Mouse (Mus musculus) bone marrow, adult 2 months (tissue): Measurements from ENCODE around the gene Exosc2. TPM values are rescaled to one million over a fixed set of nuclear protein-coding genes. Genes with fewer than 3 reads are reported as not detected.

Source experiments
- H3K27ac ChIP-seq: fragments of 200-500 bp; 2 replicates; pipeline ENCODE4 v1.5.1; 2012; ENCODE audit warnings: low read depth, mild to moderate bottlenecking, control low read depth, inconsistent platforms, low read length; ENCODE audit not compliant: control insufficient read depth, poor library complexity, insufficient read depth
- H3K4me1 ChIP-seq: fragments of 200-500 bp; 2 replicates; pipeline ENCODE4 v1.6.1; 2011; ENCODE audit warnings: low read length; ENCODE audit not compliant: control insufficient read depth, insufficient read depth
- H3K4me3 ChIP-seq: fragments of 200-500 bp; replicated peaks from 2 replicates; pipeline ENCODE3; 2011; ENCODE audit warnings: mild to moderate bottlenecking, low read depth, low read length, control low read depth; ENCODE audit not compliant: control insufficient read depth
- CTCF ChIP-seq: fragments of 200-500 bp; IDR thresholded peaks from 2 replicates; pipeline ENCODE4 v1.5.1; 2011; ENCODE audit warnings: low read length, control low read depth; ENCODE audit not compliant: control insufficient read depth, insufficient read depth
- POLR2A ChIP-seq: fragments of 200-500 bp; IDR thresholded peaks from 2 replicates; pipeline ENCODE4 v1.6.1; 2011; ENCODE audit warnings: low read depth, mild to moderate bottlenecking, control low read depth, low read length, borderline replicate concordance; ENCODE audit not compliant: control insufficient read depth
- WGBS: fragments of 180-500 bp; shearing (Covaris S2); methylation state at CpG from one replicate; pipeline ENCODE4 v1.1.7; 2018; 5-methylcytosine and 5-hydroxymethylcytosine counted together
- polyA plus RNA-seq: library from polyadenylated mRNA; stranded (reverse); fragments of >200 nt; gene quantifications from 2 replicates; pipeline ENCODE4 v1.2.4, GENCODE M21; 2011; ENCODE audit warnings: low replicate concordance; ENCODE audit not compliant: missing spikeins, insufficient read depth, insufficient read length

Exosc2 gene
- polyA plus RNA-seq, 1 experiment, result 36.0 TPM

DNA sequence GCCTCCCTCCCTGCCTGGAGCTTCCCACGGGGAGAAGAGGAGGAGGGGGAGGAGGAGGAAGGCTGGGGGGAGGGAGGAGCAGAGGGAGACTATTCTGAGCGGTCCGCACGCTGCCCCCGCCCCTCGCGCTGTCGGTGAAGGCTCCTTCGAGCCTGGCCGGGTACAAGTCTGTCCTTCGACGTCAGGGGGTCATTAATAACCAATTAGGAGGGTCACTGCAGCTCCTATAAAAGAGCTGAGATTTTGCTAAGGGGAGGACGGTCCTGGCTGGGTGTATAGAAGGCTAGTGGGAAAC lies 31.1 kb upstream of the Exosc2 start:
- Histone ChIP-seq H3K4me1 (no peaks in the 10 kb centered on the region), H3K27ac (no peak overlapping the region), H3K4me3 (no peak overlapping the region)
- WGBS, result 8% methylated on average over 13 of the region's 13 CpGs
- TF ChIP-seq CTCF (no peak), POLR2A (no peak)

GRCm38 (mm10) chr2:31639901-31640608 lies 30.5 kb upstream of the Exosc2 start, which contains the start of gene Prdm12:
Gene Prdm12 (plus strand): TSS chr2:31640037.
- WGBS, result 5% methylated on average over 41 of the region's 41 CpGs
- no peaks in the 10 kb centered on the region for H3K4me1 ChIP-seq
- no peak within 1 kb of the TSS for H3K4me3 ChIP-seq
- no peak within 1 kb of the TSS for H3K27ac ChIP-seq
- TF ChIP-seq CTCF (no peak), POLR2A (no peak)

DNA sequence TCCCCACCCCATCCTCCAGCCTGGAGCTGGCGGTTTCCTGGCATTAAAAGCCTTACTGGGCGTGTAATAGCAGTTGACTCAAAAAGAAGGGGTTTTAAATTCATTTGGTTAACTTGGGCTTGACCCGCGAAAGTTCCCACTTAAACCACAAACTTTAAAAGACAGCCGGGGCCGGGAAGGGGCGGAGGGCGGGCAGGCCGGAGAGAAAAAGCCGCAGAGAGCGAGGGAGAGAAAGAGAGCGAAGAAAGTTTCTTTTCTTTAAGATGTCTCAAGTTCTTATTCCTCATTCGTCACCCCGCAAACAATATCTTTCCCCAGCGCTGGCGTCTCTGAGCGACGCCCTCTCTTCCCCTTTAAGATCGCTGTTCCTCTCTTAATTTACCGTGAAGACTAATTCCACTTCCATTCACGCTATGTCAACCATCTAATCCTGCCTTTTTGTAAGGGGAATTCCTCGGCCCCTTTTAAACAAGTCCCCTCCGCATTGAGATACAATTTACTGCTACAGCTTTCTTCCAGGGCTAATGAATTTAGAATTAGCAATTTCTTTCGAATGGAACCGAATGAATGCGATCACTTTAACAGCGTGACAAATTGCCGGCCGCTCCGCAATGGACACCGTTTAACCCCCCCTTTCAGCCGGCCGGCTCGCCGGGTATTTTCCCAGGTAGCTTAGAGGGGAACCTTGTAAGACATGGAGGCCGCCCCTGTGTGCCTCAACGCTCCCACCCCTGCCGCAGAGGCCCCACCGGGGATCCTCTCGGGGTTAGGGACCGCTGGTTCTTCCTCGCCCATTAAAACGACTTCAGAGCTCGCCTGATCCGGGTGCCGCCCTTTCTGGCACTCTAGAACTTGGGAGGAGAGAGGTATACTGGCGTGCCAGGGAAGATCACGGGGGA lies 29.7 kb upstream of the Exosc2 start:
- TF ChIP-seq POLR2A, result no peak
- no peak for TF ChIP-seq CTCF
- H3K4me1 ChIP-seq, result no peaks in the 10 kb centered on the region
- WGBS, result 1% methylated on average over 48 of the region's 48 CpGs
- H3K4me3 ChIP-seq, result no peak overlapping the region
- H3K27ac ChIP-seq, result no peak overlapping the region

- TF ChIP-seq CTCF (no peak), POLR2A (no peak)
- Histone ChIP-seq H3K4me1 (no peaks in the 10 kb centered on the region), H3K4me3 (no peak overlapping the region), H3K27ac (no peak overlapping the region)
- 2% methylated on average over 11 of the region's 11 CpGs for WGBS
These were observed 29.0 kb upstream of the Exosc2 start for GRCm38 (mm10) chr2:31641508-31641830.

- Histone ChIP-seq H3K27ac (no peak overlapping the region), H3K4me3 (no peak overlapping the region), H3K4me1 (no peaks in the 10 kb centered on the region)
- TF ChIP-seq POLR2A (no peak), CTCF (no peak)
- WGBS, result 11% methylated on average over 18 of the region's 18 CpGs
These were observed 28.6 kb upstream of the Exosc2 start for GRCm38 (mm10) chr2:31641929-31642328.

DNA sequence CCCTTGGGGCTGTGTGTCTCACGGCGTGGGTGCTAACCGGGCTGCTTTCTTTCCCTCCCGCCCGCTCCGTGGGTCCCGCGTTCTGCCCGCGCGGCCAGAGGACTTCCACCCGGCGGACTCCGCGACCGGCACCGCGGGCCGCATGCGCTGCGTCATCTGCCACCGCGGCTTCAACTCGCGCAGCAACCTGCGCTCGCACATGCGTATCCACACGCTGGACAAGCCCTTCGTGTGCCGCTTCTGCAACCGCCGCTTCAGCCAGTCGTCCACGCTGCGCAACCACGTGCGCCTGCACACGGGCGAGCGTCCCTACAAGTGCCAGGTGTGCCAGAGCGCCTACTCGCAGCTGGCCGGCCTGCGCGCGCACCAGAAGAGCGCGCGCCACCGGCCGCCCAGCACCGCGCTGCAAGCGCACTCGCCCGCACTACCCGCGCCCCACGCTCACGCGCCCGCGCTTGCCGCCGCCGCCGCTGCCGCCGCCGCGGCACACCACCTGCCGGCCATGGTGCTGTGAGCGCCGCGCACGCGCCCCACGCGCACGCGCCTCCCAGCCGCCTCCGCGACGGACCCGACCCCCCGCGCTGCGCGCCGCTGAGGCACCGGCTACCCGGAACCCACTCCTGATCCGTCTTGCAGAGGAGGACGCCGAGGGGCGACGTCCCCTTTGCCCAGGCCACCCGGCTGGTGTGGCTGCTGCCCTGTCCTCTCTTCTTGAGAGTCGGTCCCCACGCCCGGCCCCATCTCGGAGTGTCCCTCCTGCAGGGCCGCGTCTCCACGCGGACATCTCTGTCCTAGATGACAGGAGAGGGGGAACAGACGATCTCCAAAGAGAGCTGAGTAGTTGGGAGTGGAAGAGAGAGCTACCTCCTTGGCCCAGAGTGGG lies 16.3 kb upstream of the Exosc2 start:
- 1% methylated on average over 109 of the region's 109 CpGs for WGBS
- Histone ChIP-seq H3K4me3 (no peak overlapping the region), H3K27ac (no peak overlapping the region; the same call in 1 of the 2 replicates), H3K4me1 (no peaks in the 10 kb centered on the region)
- TF ChIP-seq CTCF (no peak), POLR2A (no peak)

GRCm38 (mm10) chr2:31654854-31655559 lies 15.5 kb upstream of the Exosc2 start:
- H3K4me3 ChIP-seq, result no peak overlapping the region
- 6% methylated on average over 22 of the region's 22 CpGs for WGBS

More at GRCm38 (mm10) chr2:31654854-31655559, 15.5 kb upstream of the Exosc2 start:
- TF ChIP-seq CTCF (peak; percentile 45; the same call in 1 of the 2 replicates), POLR2A (no peak)
- Histone ChIP-seq H3K4me1 (no peaks in the 10 kb centered on the region), H3K27ac (no peak overlapping the region)
